Mouse (Mus musculus) hindbrain, postnatal 0 days (tissue): ENCODE measurements at regions not wholly inside any gene's neighbourhood (a gene's known extent, or its start where the extent isn't known, plus 50 kb on each side); places are given as distances from the start of the nearest gene placed in this dataset.

ENCODE experiments used
- ATAC-seq: fragments of 200-750 bp; cut with Nextera tagmentation; 2 replicates; pipeline ENCODE4 v1.8.0; 2017; ENCODE audit warnings: mild to moderate bottlenecking, moderate TSS enrichment, moderate library complexity
- DNase-seq: peaks from one replicate; pipeline ENCODE4 v3.0.0-alpha.2; 2015; ENCODE audit warnings: low spot score
- H3K27ac ChIP-seq: fragments of 300-500 bp; sonication (generic); 2 replicates; pipeline ENCODE4 v1.5.1; 2014; ENCODE audit warnings: mild to moderate bottlenecking
- H3K27me3 ChIP-seq: fragments of 300-500 bp; sonication (generic); 2 replicates; pipeline ENCODE4 v1.6.1; 2014; ENCODE audit warnings: low read length, mixed read lengths; ENCODE audit not compliant: insufficient read depth
- H3K36me3 ChIP-seq: fragments of 300-500 bp; sonication (generic); 2 replicates; pipeline ENCODE4 v1.6.1; 2014; ENCODE audit warnings: low read length, mixed read lengths; ENCODE audit not compliant: insufficient read depth
- H3K4me1 ChIP-seq: fragments of 300-500 bp; sonication (generic); 2 replicates; pipeline ENCODE4 v1.6.1; 2014; ENCODE audit warnings: antibody characterized with exemption, low read length, mixed read lengths; ENCODE audit not compliant: insufficient read depth
- H3K4me2 ChIP-seq: fragments of 300-500 bp; sonication (generic); 2 replicates; pipeline ENCODE4 v1.6.1; 2014; ENCODE audit warnings: low read depth, mild to moderate bottlenecking, low read length, moderate library complexity, mixed read lengths
- H3K4me3 ChIP-seq: fragments of 300-500 bp; sonication (generic); 2 replicates; pipeline ENCODE4 v1.5.1; 2014; ENCODE audit warnings: low read length
- H3K9ac ChIP-seq: fragments of 300-500 bp; sonication (generic); replicated peaks from 2 replicates; pipeline ENCODE4 v1.6.1; 2014; ENCODE audit warnings: mild to moderate bottlenecking, low read length, moderate library complexity, mixed read lengths
- H3K9me3 ChIP-seq: fragments of 300-500 bp; sonication (generic); 2 replicates; pipeline ENCODE4 v1.6.1; 2016; ENCODE audit warnings: low read length, mixed read lengths
- CTCF ChIP-seq: IDR thresholded peaks from 2 replicates; pipeline ENCODE4 v1.5.1; 2016; ENCODE audit warnings: antibody characterized with exemption, control low read depth, low read depth
- WGBS: fragments of 180-500 bp; shearing (Covaris S2); extraction: QIAGEN DNeasy Blood & Tissue Kit; methylation state at CpG from one replicate; pipeline ENCODE4 v1.1.7; 2014; 5-methylcytosine and 5-hydroxymethylcytosine counted together

DNA sequence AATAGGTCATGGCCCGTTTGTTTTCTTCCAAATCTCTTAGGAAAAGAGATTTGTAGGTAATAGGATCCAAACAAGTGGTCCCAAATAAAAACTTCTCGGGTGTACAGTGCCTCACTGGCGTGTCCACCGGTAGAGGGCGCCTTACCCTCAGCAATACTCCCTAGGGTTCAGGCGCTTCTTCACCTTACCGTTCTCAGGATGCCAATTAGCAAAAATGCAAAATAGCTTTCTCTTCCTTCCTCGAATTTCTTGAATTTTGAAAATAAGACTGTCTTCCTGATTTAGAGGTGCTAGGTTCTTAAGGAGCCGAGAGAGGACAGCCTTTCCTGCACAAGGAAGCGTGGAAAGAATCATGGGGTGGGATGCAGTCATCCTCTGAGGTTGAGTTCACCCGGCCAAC lies 275.9 kb downstream of the Pmp22 start:
- WGBS: 15% methylated on average over 11 of the region's 11 CpGs
- peak; percentile 88 for DNase-seq
- ATAC-seq: 0 out of 2 replicates have a peak, but pooled peaks have one; percentile 51
- H3K9ac ChIP-seq: no peak overlapping the region
- H3K4me2 ChIP-seq: 0 out of 2 replicates have a peak overlapping the region, but pooled peaks have one; percentile 31
- peaks cover 3% of the 10 kb centered on the region; the same call in 1 of the 2 replicates for H3K4me1 ChIP-seq
- H3K27ac ChIP-seq: no peak overlapping the region
- H3K36me3 ChIP-seq: no peaks in the 10 kb centered on the region
- no peak overlapping the region for H3K4me3 ChIP-seq
- TF ChIP-seq CTCF: peak; percentile 91
- no peaks in the 10 kb centered on the region for H3K27me3 ChIP-seq
- no peaks in the 10 kb centered on the region for H3K9me3 ChIP-seq

DNA sequence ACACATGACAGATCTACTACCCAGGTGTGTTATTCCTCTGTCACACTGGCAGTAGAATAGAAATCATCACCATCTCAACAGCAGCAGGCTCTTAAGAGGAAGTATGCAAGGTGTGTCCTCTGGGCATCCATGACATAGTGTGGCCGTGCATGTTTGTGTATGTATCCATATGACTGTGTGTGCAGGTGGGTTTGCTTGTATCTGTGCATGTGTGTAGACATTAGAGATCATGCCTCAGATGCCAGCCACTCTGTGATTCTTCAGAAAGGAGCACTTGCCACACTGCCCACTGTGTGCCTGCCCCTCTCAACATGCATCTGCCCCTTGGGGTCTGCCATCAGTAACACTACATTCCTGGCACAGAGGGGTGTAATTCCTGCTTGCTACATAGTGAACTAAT lies 280.6 kb downstream of the Pmp22 start:
- Histone ChIP-seq H3K27me3 (no peaks in the 10 kb centered on the region), H3K4me1 (peaks cover 14% of the 10 kb centered on the region), H3K27ac (no peak overlapping the region), H3K4me3 (no peak overlapping the region), H3K36me3 (no peaks in the 10 kb centered on the region), H3K9ac (no peak overlapping the region), H3K4me2 (no peak overlapping the region), H3K9me3 (no peaks in the 10 kb centered on the region)
- 100% methylated on average over 1 of the region's 1 CpGs for WGBS
- DNase-seq (no peak), ATAC-seq (no peak)
- no peak for TF ChIP-seq CTCF

DNA sequence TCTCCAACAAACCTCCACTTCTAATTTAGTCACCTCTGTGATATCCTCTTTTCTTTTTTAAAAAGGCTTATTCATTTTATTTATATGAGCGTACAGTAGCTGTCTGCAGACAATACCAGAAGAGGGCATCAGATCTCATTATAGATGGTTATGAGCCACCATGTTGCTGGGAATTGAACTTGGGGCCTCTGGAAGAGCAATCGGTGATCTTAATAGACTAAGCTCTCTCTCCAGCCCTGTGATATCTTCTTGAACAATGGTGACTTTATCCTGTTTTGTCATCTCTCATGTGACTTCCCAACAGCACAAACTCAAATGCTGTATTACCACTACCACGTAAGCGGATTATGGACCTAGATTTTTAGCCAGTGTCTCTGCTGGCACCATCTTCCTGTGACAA lies 282.1 kb downstream of the Pmp22 start:
- no peak for TF ChIP-seq CTCF

DNA sequence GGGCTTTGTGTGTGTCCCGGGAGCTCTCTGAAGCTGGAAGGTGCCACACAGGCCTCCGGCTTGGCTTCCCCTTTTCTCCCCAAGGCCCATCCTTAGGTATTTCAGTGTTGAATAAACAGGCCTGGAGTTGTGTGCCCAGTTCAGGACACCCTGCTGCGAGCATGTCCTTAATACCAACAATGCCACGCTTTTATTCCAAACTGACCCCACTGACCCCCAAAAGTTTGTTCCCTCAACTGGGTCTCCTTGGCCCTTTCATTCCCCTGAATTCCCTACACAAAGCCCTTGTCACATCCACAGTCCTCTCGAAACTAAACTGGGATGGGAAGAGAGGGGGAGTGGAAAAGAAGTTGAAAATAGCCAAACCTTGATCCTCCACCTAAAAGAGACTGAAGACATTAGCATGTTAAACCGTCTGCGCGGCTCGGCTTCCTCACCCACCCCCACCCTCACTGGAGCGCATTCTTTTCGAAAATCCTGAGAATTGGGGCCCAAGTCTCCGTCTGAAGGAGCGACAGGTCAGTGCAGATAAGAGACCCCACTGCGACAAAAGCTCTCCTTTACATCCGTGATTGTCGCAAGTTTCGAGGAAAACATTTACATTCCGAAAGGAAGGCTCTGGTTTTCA lies 283.7 kb downstream of the Pmp22 start:
- peak; percentile 11 for DNase-seq
- 11% methylated on average over 18 of the region's 18 CpGs for WGBS
- Histone ChIP-seq H3K9ac (peak overlapping the region; percentile 24; the same call in 1 of the 2 replicates), H3K36me3 (no peaks in the 10 kb centered on the region), H3K27ac (no peak overlapping the region; the same call in 1 of the 2 replicates), H3K4me1 (peaks cover 11% of the 10 kb centered on the region), H3K27me3 (no peaks in the 10 kb centered on the region), H3K9me3 (no peaks in the 10 kb centered on the region), H3K4me2 (peak overlapping the region; percentile 56), H3K4me3 (peak overlapping the region; percentile 22)
- no peak for ATAC-seq
- no peak for TF ChIP-seq CTCF

More for the DNA sequence above, 282.1 kb downstream of the Pmp22 start:
- no peak overlapping the region for H3K4me3 ChIP-seq
- no peaks in the 10 kb centered on the region for H3K36me3 ChIP-seq
- no peak overlapping the region for H3K9ac ChIP-seq
- H3K27me3 ChIP-seq: no peaks in the 10 kb centered on the region
- no peaks in the 10 kb centered on the region for H3K9me3 ChIP-seq
- H3K4me1 ChIP-seq: peaks cover 11% of the 10 kb centered on the region
- DNase-seq (no peak), ATAC-seq (no peak)
- H3K27ac ChIP-seq: no peak overlapping the region
- WGBS: 98% methylated on average over 4 of the region's 4 CpGs
- no peak overlapping the region for H3K4me2 ChIP-seq

DNA sequence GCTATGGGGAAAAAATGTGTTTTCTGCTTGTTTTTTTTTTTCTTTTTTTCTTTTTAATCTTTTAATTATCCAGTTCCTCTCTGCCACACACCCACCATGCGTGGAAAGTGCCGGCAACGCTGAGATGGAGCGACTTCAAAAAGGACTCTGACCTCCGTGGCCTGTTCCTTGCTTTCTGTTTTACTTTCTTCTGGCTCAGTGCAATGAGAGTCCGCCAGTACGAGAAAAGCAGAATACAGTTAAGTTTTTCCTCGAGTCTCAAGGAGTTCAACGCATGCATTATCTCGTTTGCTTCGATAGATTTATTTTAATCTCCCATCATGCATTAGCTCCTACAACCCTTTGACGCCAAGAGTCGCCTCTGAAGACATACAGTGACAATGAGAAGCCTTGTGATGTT lies 284.3 kb downstream of the Pmp22 start:
- ATAC-seq: no peak
- Histone ChIP-seq H3K9me3 (no peaks in the 10 kb centered on the region), H3K36me3 (no peaks in the 10 kb centered on the region), H3K4me1 (peaks cover 11% of the 10 kb centered on the region), H3K4me3 (peak overlapping the region; percentile 22), H3K9ac (peak overlapping the region; percentile 24; the same call in 1 of the 2 replicates), H3K27me3 (no peaks in the 10 kb centered on the region), H3K27ac (no peak overlapping the region), H3K4me2 (peak overlapping the region; percentile 56)
- no peak for DNase-seq
- WGBS: 10% methylated on average over 13 of the region's 13 CpGs
- no peak for TF ChIP-seq CTCF

DNA sequence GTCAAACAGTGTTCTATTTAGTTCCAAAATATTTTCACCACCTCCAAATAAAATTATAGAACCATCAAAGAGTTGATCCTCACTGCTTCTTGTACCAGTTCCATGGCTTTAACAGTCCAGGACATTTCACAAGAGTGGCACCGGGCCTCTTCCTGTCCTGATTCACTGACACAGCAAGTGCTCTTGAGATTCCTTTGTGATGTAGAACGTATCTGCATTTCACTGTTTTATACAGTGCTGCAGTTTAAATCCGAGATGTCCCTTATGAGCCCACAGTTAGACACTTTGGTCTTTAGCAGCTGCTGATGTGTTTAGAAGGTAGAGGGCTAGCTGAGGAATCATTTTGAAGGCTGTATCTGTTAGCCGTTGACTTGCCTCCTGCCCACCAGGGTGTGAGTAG lies 284.8 kb downstream of the Pmp22 start:
- Histone ChIP-seq H3K4me2 (no peak overlapping the region), H3K9me3 (no peaks in the 10 kb centered on the region), H3K36me3 (no peaks in the 10 kb centered on the region), H3K4me1 (peaks cover 11% of the 10 kb centered on the region), H3K4me3 (no peak overlapping the region), H3K27me3 (no peaks in the 10 kb centered on the region), H3K27ac (no peak overlapping the region), H3K9ac (no peak overlapping the region)
- TF ChIP-seq CTCF: no peak
- WGBS: 56% methylated on average over 4 of the region's 4 CpGs
- ATAC-seq (no peak), DNase-seq (no peak)

DNA sequence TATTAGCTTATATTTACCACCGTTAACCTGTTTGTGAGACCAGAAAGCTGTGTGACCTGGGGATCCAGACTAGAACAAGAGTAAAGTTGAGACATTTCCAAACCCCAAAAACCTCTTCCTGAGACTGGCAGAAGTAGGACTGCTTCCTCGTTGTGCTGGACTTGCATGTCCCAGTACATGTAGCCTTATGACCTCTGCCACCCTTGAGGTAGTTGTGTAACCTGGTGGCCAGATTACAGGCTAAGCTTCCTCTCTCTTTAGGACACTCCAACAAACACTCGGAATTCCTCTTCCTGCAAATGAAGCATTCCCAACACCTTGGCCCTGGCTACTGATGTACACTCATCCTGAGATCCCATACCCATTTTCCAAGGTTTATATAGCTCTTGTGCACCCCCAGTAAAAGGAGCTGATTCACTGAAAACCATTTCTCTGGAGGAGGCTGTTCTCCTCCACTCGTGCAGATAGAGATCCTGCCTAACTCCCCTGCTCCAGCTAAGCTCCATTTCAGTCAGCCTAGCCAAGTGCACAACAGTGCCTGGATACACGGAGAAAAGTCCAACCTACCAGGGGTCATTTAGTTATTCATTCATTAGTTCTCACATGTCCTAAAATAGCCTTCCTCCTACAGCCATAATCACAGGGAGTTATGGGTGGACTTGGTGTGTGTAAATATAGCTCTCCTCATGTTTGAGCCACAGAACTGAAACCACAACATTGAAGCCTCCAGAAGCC lies 289.4 kb downstream of the Pmp22 start:
- Histone ChIP-seq H3K27ac (no peak overlapping the region), H3K36me3 (no peaks in the 10 kb centered on the region), H3K4me3 (no peak overlapping the region), H3K4me2 (no peak overlapping the region), H3K27me3 (no peaks in the 10 kb centered on the region), H3K9ac (no peak overlapping the region), H3K4me1 (no peaks in the 10 kb centered on the region), H3K9me3 (no peaks in the 10 kb centered on the region)
- WGBS: 86% methylated on average over 5 of the region's 5 CpGs
- TF ChIP-seq CTCF: no peak
- no peak for ATAC-seq
- no peak for DNase-seq
